Mouse (Mus musculus): ENCODE measurements around the gene Dhx30. TPM values are rescaled to one million over a fixed set of nuclear protein-coding genes. Genes with fewer than 3 reads are reported as not detected.
"Not testable (repeated sequence)": the region's sequence is repeated elsewhere in the genome, so short reads cannot be mapped to it uniquely, and the experiment has no call there.

Gene Dhx30
- polyA plus RNA-seq, 1 experiment = 159 TPM

DNA sequence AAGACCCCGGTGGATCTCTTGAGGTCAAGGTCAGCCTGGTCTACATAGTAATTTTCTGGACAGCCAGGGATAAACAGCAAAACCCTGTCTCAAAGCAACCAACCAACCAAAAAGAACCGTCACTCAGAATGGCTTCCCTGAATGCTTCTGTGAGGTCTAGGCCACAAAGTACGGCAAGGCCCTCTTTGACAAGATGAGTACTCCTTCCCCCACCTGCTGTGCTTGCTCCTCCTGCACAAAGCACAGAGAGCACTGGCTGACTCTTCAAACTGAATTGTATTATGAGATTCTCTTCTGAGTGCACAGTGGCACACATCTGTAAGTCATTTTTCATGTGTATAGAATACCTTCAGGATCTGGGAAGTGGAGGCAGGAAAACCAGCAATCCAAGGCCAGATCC lies 19.8 kb downstream of the Dhx30 start:
- H3K4me1 ChIP-seq (replicated peaks; ENCODE audit: control insufficient read depth, insufficient read depth, low read length) = no peaks in the 10 kb centered on the region
- no peak for DNase-seq
- TF ChIP-seq POLR2A (IDR thresholded peaks at IDR 0.05; ENCODE audit: control insufficient read depth, extremely low read depth, insufficient read depth, low read length, poor library complexity) (no peak), CTCF (IDR thresholded peaks at IDR 0.05; ENCODE audit: borderline replicate concordance, control insufficient read depth, extremely low read depth, insufficient read depth, low read length, poor library complexity) (no peak)
- over 99% methylated on average over 3 of the region's 3 CpGs for WGBS
- H3K27ac ChIP-seq (ENCODE audit: control insufficient read depth, insufficient read depth, low read length) = no peak overlapping the region
- no peaks in the 10 kb centered on the region for H3K27me3 ChIP-seq (ENCODE audit: control insufficient read depth, insufficient read depth, low read length)
- peaks cover 40% of the 10 kb centered on the region for H3K36me3 ChIP-seq (ENCODE audit: control insufficient read depth, insufficient read depth, low read length)
- H3K4me3 ChIP-seq (ENCODE audit: control insufficient read depth, insufficient read depth, low read length) = no peak overlapping the region

GRCm38 (mm10) chr9:110094761-110095160 lies 22.9 kb downstream of the Dhx30 start:
- WGBS = 98% methylated on average over 4 of the region's 4 CpGs
- Histone ChIP-seq H3K36me3 (ENCODE audit: control insufficient read depth, insufficient read depth, low read length) (peaks cover 69% of the 10 kb centered on the region), H3K27ac (ENCODE audit: control insufficient read depth, insufficient read depth, low read length) (no peak overlapping the region), H3K4me1 (replicated peaks; ENCODE audit: control insufficient read depth, insufficient read depth, low read length) (no peaks in the 10 kb centered on the region), H3K27me3 (ENCODE audit: control insufficient read depth, insufficient read depth, low read length) (no peaks in the 10 kb centered on the region), H3K4me3 (ENCODE audit: control insufficient read depth, insufficient read depth, low read length) (no peak overlapping the region)
- DNase-seq = no peak
- TF ChIP-seq CTCF (IDR thresholded peaks at IDR 0.05; ENCODE audit: borderline replicate concordance, control insufficient read depth, extremely low read depth, insufficient read depth, low read length, poor library complexity) = no peak
- no peak for TF ChIP-seq POLR2A (IDR thresholded peaks at IDR 0.05; ENCODE audit: control insufficient read depth, extremely low read depth, insufficient read depth, low read length, poor library complexity)

- 96% methylated on average over 4 of the region's 4 CpGs for WGBS
- no peak for DNase-seq
- Histone ChIP-seq H3K27me3 (ENCODE audit: control insufficient read depth, insufficient read depth, low read length) (no peaks in the 10 kb centered on the region), H3K4me3 (ENCODE audit: control insufficient read depth, insufficient read depth, low read length) (no peak overlapping the region), H3K27ac (ENCODE audit: control insufficient read depth, insufficient read depth, low read length) (no peak overlapping the region), H3K36me3 (ENCODE audit: control insufficient read depth, insufficient read depth, low read length) (peaks cover 83% of the 10 kb centered on the region), H3K4me1 (replicated peaks; ENCODE audit: control insufficient read depth, insufficient read depth, low read length) (no peaks in the 10 kb centered on the region)
- no peak for TF ChIP-seq POLR2A (IDR thresholded peaks at IDR 0.05; ENCODE audit: control insufficient read depth, extremely low read depth, insufficient read depth, low read length, poor library complexity)
- no peak for TF ChIP-seq CTCF (IDR thresholded peaks at IDR 0.05; ENCODE audit: borderline replicate concordance, control insufficient read depth, extremely low read depth, insufficient read depth, low read length, poor library complexity)
Measured at GRCm38 (mm10) chr9:110093303-110093702, 24.3 kb downstream of the Dhx30 start.

GRCm38 (mm10) chr9:110085693-110086092 lies 31.9 kb downstream of the Dhx30 start:
- Histone ChIP-seq H3K27me3 (ENCODE audit: control insufficient read depth, insufficient read depth, low read length) (no peaks in the 10 kb centered on the region), H3K4me1 (replicated peaks; ENCODE audit: control insufficient read depth, insufficient read depth, low read length) (no peaks in the 10 kb centered on the region), H3K27ac (ENCODE audit: control insufficient read depth, insufficient read depth, low read length) (no peak overlapping the region), H3K36me3 (ENCODE audit: control insufficient read depth, insufficient read depth, low read length) (peaks cover 90% of the 10 kb centered on the region), H3K4me3 (ENCODE audit: control insufficient read depth, insufficient read depth, low read length) (no peak overlapping the region)
- 97% methylated on average over 8 of the region's 8 CpGs for WGBS
- TF ChIP-seq CTCF (IDR thresholded peaks at IDR 0.05; ENCODE audit: borderline replicate concordance, control insufficient read depth, extremely low read depth, insufficient read depth, low read length, poor library complexity) (no peak), POLR2A (IDR thresholded peaks at IDR 0.05; ENCODE audit: control insufficient read depth, extremely low read depth, insufficient read depth, low read length, poor library complexity) (no peak)
- DNase-seq = no peak

- Histone ChIP-seq H3K4me3 (ENCODE audit: control insufficient read depth, insufficient read depth, low read length) (no peak overlapping the region), H3K4me1 (replicated peaks; ENCODE audit: control insufficient read depth, insufficient read depth, low read length) (no peaks in the 10 kb centered on the region), H3K27ac (ENCODE audit: control insufficient read depth, insufficient read depth, low read length) (no peak overlapping the region), H3K36me3 (ENCODE audit: control insufficient read depth, insufficient read depth, low read length) (peaks cover 90% of the 10 kb centered on the region), H3K27me3 (ENCODE audit: control insufficient read depth, insufficient read depth, low read length) (no peaks in the 10 kb centered on the region)
- WGBS = 96% methylated on average over 25 of the region's 25 CpGs
- TF ChIP-seq POLR2A (IDR thresholded peaks at IDR 0.05; ENCODE audit: control insufficient read depth, extremely low read depth, insufficient read depth, low read length, poor library complexity) (no peak), CTCF (IDR thresholded peaks at IDR 0.05; ENCODE audit: borderline replicate concordance, control insufficient read depth, extremely low read depth, insufficient read depth, low read length, poor library complexity) (no peak)
- no peak for DNase-seq
Measured at GRCm38 (mm10) chr9:110084201-110084964, 33.2 kb downstream of the Dhx30 start.

DNA sequence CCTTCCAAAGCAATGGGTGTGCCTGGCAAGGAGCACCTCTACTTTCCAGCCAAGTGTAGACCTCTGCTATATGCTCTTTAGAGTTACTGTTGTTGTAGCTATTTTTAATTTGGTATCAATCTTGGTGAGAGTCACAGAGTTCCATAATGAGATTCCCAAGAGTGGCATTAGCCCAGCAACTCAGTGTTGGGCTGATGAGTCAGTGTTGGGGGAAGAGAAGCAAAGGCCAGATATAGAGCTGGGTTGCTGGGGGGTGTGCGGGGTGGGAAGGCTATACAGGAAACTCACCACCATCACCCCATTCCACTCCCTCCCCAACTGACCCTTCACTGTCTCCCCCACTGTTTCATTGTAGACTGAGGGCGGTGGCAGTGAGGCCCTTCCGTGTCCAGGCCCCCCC lies 36.6 kb downstream of the Dhx30 start:
- no peak for DNase-seq
- Histone ChIP-seq H3K27me3 (ENCODE audit: control insufficient read depth, insufficient read depth, low read length) (no peaks in the 10 kb centered on the region), H3K27ac (ENCODE audit: control insufficient read depth, insufficient read depth, low read length) (no peak overlapping the region), H3K4me1 (replicated peaks; ENCODE audit: control insufficient read depth, insufficient read depth, low read length) (no peaks in the 10 kb centered on the region), H3K36me3 (ENCODE audit: control insufficient read depth, insufficient read depth, low read length) (peaks cover 81% of the 10 kb centered on the region), H3K4me3 (ENCODE audit: control insufficient read depth, insufficient read depth, low read length) (no peak overlapping the region)
- TF ChIP-seq POLR2A (IDR thresholded peaks at IDR 0.05; ENCODE audit: control insufficient read depth, extremely low read depth, insufficient read depth, low read length, poor library complexity) (no peak), CTCF (IDR thresholded peaks at IDR 0.05; ENCODE audit: borderline replicate concordance, control insufficient read depth, extremely low read depth, insufficient read depth, low read length, poor library complexity) (no peak)
- WGBS = 100% methylated on average over 3 of the region's 3 CpGs

DNA sequence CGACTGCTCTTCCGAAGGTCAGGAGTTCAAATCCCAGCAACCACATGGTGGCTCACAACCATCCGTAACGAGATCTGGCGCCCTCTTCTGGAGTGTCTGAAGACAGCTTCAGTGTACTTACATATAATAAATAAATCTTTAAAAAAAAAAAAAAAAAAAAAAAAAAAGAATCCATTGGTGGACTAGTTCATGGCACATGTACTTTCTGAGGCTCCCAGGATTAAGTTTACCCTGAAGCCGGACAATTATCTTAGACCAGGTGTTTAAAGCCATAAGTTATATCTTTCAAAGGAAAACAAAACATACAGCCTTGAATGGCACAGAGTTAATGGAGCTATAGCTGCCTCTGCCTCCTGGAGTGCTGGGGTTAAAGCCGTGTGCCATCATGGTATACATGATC lies 41.2 kb downstream of the Dhx30 start:
- not testable (repeated sequence) for H3K27ac ChIP-seq (ENCODE audit: control insufficient read depth, insufficient read depth, low read length); H3K27me3 ChIP-seq (ENCODE audit: control insufficient read depth, insufficient read depth, low read length); H3K4me3 ChIP-seq (ENCODE audit: control insufficient read depth, insufficient read depth, low read length); H3K4me1 ChIP-seq (replicated peaks; ENCODE audit: control insufficient read depth, insufficient read depth, low read length); DNase-seq
- peaks cover 74% of the 10 kb centered on the region for H3K36me3 ChIP-seq (ENCODE audit: control insufficient read depth, insufficient read depth, low read length)
- WGBS = 98% methylated on average over 4 of the region's 7 CpGs

Data from thymus, adult 2 months (tissue).